Mouse (Mus musculus) spleen, postnatal 36 days (tissue): Measurements from ENCODE around the gene Ppp2ca.
"Not testable (repeated sequence)": the region's sequence is repeated elsewhere in the genome, so short reads cannot be mapped to it uniquely, and the experiment has no call there.

Experiments
- DNase-seq, 2 experiments: peaks; one replicate each; pipeline ENCODE4 v3.0.0; 2022; ENCODE audit warnings: low spot score in 2 of 2, mixed read lengths in 1 of 2

The Ppp2ca gene

GRCm38 (mm10) chr11:52094568-52094967 is 3.9 kb upstream of the Ppp2ca start:
- DNase-seq: no peak

DNA sequence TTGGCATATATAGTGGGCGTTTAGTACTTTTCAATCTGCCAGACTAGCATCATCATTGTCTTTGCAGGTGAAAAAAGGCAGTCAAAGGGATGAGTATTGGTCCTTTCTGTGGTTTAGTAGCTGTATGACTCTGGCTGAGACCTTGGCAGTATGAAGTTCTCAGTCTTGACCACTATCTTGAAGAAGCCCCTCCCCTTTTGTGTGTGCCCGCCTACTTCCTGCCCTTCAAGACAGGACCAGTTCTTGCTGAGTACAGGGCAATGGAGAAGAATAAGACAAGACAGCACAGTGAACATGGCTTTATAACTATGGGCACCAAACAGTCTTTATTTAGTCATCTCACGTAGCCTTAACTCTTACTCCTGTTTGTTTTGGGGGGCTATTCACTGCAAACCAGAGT is 1.5 kb upstream of the Ppp2ca start:
- peak in 1 of 2 experiments; percentile 30 for DNase-seq

DNA sequence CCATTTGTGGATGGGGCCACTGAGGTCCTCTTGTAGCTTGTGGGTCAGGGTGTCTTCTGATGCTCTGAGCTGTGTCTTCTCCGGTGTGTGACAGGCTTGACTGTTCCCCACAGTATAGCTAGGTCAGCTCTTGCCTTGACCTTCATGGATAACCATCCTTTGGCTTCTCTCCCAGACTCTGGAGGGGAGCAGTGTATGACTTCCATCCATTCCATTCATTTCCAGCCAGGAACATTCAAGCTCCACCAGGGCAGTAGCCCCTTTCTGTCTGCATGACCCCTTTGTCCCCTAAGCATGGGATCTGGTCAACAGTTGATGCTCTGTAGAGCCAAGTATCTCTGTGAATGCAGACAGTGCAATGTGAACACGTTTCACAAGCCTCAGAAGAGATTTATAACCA is 885 bp upstream of the Ppp2ca start:
- no peak for DNase-seq

DNA sequence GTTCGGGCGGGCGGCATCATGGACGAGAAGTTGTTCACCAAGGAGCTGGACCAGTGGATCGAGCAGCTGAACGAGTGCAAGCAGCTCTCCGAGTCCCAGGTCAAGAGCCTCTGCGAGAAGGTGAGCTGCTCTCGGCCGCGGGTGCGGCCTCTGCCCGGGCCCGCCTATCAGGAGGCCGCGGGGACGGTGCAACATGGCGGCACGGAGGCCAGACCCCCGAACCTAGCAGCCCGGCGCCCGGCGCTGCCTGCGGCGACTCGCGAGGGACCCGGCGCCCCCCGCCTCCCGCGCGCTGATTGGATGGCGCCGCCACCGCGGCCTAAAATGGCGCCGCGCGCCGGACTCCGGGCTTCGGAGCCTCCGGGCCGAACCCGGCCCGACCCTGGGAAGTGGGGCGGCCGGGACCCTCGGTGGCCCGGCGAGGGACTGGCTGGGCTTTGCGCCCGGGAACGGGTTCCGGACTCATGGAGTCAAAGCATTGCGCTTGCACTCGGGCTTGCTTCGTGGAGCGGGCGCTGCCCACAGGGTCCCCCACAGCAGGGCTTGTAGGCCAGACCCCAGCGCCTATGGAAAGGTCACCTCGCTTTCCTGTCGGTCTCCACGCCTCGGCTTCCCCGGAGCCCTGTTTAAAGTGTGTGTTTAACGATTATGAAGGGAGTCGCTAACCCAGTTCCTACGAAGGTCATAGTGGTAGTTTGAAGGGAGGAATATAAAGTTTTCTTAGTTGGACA is 715 bp downstream of the Ppp2ca start:
- DNase-seq: peak; percentile 59 to 65

DNA sequence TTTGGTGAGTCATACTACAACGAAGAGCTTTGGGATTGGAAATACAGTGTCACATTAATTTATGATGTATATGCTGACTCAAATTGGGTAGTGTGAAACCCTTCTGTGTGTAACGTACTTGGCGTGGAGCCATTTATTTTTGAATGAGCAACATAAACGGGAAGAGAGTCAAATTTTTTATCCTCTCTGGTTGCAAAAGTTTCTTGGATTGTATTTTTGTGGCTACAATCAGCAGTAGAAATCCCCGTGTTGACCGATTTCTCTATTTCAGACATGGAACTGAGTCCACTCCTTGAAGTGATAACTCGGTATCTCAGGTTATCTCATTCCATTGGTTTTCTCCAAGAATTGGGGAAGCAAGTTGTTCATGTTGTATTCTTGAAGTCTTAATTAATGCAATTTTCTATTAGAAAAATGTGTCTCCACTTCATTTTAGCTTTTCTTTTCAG is 1.3 kb downstream of the Ppp2ca start:
- DNase-seq: no peak

DNA sequence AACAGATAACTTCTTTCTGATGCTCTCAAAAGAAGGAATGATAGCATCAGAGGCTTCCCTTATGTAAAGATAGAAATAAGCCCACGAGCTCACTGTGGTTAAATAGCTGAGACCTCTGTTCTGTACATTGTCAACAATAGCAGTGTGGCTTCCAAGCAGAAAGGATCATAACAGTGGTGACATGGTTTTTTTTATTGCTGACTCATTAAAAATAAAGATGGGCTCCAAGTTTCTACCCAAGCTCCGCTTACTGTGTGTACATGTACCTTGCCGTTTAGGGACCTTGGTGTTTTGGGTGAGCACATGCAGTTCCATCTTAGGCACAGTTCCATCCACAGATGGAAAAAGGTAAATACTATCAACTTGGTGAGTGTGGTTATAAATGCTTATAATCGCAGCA is 4.5 kb downstream of the Ppp2ca start:
- no peak for DNase-seq

GRCm38 (mm10) chr11:52105503-52105902 is 7.0 kb downstream of the Ppp2ca start:
- DNase-seq: no peak

DNA sequence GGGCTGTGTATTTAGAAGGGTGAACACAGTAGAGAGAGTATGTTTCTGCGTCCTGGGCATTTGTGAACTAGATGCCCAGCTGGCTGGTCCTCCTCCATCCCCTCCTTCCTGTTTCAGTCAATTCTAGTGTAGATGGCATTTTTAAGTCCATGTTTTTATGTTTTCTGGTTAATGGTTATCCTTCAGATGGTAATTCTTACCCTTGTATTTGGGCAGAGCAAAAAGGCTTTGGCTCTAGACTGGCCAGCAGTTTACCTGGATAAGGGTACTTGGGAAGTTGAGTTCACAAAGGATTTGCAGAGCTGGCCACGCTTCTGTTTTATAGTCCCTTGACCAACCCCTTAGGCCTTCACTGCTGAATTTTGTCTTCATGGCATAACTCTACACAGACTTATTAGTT is 7.6 kb downstream of the Ppp2ca start:
- no peak for DNase-seq

- no peak for DNase-seq
These were observed 8.0 kb downstream of the Ppp2ca start for GRCm38 (mm10) chr11:52106438-52106837.

GRCm38 (mm10) chr11:52108796-52109195 is 10.3 kb downstream of the Ppp2ca start:
- DNase-seq: no peak

- DNase-seq: no peak
These were observed 10.9 kb downstream of the Ppp2ca start for GRCm38 (mm10) chr11:52109421-52109820.

DNA sequence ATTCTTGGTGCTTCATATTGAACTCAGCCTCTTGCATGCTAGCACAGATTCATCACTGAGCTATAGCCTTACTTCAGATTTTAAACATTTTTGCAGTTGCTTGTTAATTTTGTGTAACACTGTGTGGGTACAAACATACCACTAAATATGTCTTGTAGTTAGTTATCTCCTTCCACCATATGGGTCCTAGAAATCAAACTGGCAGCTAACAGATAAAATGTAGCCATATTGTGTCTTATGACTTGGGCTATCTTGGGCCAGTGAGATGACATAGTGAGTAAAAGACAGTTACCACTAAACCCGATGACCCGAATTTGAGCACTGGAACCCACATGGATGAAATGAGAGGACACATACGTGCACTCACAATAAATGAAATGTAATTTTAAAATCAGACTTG is 17.0 kb downstream of the Ppp2ca start:
- no peak for DNase-seq

- DNase-seq: not testable (repeated sequence)
These were observed 17.6 kb downstream of the Ppp2ca start for GRCm38 (mm10) chr11:52116117-52116516.

DNA sequence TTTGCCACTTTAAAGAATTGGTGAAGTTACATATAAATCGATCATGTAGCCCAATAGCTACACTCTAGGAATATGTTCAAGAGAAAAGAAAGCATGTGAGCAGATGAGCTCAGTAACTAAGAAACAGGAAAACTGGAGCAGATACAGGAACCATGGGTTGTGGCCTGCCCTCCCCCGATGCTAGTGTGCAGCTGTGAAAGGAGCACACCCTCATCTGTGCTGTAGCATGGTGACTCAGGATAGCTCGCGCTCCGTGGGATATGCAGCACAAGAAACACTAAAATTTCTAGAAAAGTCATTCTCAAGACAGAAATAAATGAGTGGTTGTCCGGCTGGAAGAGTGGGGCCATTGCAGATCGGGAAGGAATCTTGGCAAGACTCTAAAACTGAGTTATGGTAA is 18.7 kb downstream of the Ppp2ca start:
- DNase-seq: no peak

GRCm38 (mm10) chr11:52120415-52120814 is 21.9 kb downstream of the Ppp2ca start:
- DNase-seq: not testable (repeated sequence)

GRCm38 (mm10) chr11:52122045-52122444 is 23.6 kb downstream of the Ppp2ca start:
- DNase-seq: no peak

DNA sequence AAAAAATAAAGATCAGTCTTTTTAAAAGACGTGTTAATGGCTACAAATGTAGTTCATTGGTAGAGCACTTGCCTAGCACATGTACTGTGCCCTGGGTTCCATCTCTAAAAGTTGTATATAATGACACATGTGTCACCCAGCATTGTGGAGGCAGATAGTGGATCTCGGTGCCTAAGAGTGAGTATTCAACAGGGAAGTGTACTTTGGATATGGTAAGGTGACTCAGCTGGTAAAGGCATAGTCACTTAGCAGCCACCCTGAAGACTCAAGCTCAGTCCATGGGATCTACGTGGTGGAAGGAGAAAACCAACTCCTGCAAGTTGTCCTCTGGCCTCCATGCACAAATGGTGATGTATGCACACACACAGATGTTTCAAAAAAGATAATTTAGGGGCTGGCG is 26.0 kb downstream of the Ppp2ca start:
- no peak for DNase-seq

DNA sequence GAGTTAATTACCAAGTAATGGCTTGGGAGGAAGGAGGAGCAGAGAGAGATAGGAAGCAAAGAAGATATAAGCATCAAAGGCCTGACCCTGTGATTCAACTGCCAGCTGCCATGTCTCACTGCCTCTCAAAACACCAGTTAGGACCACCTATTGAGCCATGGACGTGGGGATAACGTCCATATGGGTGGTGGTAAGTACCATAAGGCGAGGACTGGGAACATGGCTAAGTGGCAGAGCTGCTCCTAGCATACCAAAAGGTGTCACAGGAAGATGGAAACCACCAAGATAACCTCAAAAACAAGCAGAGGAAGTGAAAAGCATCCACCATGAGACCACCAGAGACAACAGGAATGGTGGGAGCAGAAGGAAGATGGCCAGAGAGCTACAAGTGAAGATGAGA is 28.7 kb downstream of the Ppp2ca start:
- DNase-seq: no peak

DNA sequence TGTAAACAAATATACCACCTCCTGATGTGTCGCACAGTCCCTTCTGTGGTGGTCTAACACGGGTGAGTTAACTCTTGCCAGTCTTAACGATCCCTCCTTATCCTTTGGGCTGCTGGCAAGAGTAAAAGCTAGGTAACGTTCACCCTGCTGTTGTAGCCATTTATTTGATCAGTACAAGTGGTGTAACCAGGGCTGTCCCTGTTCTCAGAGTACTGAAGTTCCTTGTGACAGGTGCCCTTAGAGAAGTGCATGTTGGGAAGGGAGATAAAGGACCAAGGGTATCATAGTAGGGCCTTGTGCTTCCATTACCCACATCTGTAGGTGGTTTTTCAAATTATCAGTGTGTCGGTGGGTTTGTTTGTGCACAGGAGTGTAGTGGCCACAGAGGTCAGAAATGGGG is 29.3 kb downstream of the Ppp2ca start:
- no peak for DNase-seq

- no peak for DNase-seq
These were observed 30.0 kb downstream of the Ppp2ca start for GRCm38 (mm10) chr11:52128316-52129061.

DNA sequence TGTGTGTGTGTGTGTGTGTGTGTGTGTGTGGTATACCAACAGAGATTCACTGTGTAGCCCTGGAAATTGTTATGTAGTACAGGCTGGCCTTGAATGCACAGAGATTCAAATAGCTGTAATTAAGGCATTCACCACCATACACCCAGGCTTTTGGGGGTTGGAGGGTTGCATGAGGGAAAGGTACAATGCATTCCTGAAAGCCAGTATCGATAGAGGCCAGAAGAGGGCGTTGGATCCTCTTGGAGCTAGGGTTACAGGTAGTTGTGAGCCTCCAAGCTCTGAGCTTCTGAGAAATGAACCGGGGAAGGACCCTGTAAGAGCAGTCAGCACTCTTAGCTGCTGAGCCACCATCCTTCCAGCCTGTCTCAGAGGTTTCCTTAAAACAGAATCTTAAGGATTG is 30.7 kb downstream of the Ppp2ca start:
- DNase-seq: no peak

DNA sequence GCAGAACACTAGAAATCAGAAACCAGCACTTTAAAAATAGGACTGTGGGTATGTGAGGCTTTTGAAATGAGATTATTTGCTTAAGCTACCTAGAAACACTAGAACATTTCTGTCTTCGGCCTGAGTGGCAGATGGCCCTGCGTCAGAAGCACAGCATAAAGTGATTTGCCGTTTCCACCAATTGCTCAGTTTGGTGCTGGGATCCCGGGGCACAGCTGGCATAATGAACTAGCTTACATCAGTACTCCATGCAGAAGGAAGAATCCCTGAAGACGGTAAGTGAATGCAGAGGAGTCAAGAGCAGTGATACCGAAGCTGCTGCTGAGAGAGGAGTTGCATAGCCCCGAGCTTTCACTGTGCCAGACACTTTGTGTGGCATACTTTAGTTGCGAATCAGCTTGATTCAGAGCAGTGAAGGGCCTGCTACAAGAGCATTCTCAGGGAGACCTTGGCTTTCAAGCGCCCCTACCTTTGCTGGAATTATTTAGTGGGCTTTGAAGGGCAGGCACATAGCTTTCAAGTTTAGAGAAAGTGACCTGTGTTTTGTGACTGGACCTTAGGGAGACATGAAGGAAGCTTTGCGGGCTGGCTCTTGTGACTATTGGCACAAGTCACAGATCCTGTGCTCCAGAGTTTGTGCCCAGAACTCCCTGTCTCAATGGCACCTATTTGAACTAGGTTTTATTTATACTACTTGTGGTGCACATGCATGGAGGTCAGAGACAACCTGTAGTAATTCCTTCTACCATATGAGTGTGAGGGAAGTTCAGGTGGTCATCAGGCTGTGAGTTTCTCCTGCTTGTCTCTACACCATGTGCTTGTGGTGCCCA is 31.4 kb downstream of the Ppp2ca start:
- DNase-seq: no peak
